Mouse (Mus musculus) spleen, adult 2 months (tissue): ENCODE data around the gene Siah2.

Source experiments
- CTCF ChIP-seq: fragments of 200-500 bp; IDR thresholded peaks from 2 replicates; pipeline ENCODE4 v1.5.1; 2011; ENCODE audit warnings: mild to moderate bottlenecking, inconsistent platforms; ENCODE audit not compliant: insufficient read depth, insufficient read length, insufficient replicate concordance; ENCODE audit errors: extremely low read depth
- POLR2A ChIP-seq: fragments of 200-500 bp; IDR thresholded peaks from 2 replicates; pipeline ENCODE4 v1.6.1; 2011; ENCODE audit warnings: low read depth, low read length, inconsistent platforms

- TF ChIP-seq POLR2A (no peak), CTCF (no peak)
These were observed 743 bp downstream of the Siah2 start for GRCm38 (mm10) chr3:58691374-58691939.
